Mouse (Mus musculus) activated CD4-positive, CD25-positive, alpha-beta regulatory T cell (primary cell): ENCODE results near the gene Olfr301. TPM values are rescaled to one million over a fixed set of nuclear protein-coding genes. Genes with fewer than 3 reads are reported as not detected.

Experiments
- polyA plus RNA-seq, 2 experiments: library from polyadenylated mRNA; unstranded; fragments of 100-300 nt; shearing (Covaris generic); gene quantifications; one replicate each; pipeline ENCODE4 v1.2.1; 2017

Olfr301 gene
- not detected for polyA plus RNA-seq

GRCm38 (mm10) chr7:86403546-86403945 is at the start of gene Olfr301:
Gene Olfr301 (plus strand): TSS chr7:86403846.

GRCm38 (mm10) chr7:86366828-86367227 is 36.8 kb upstream of the Olfr301 start, which contains the start of gene Olfr305:
Gene Olfr305 (minus strand): TSS chr7:86366928.

GRCm38 (mm10) chr7:86386558-86386957 is 17.1 kb upstream of the Olfr301 start, which contains the start of gene Olfr304:
Gene Olfr304 (minus strand): TSS chr7:86386658.

GRCm38 (mm10) chr7:86397689-86398088 is 6.0 kb upstream of the Olfr301 start, which contains the start of gene Olfr303:
Gene Olfr303 (minus strand): TSS chr7:86397789.

GRCm38 (mm10) chr7:86459621-86460020 is 56.0 kb downstream of the Olfr301 start, which contains the start of gene Olfr299:
Gene Olfr299 (plus strand): TSS chr7:86459921.

Other genes with a start within 250 kb of the Olfr301 start
- not detected for gene Vmn2r75, start 232.1 kb upstream of the Olfr301 start, polyA plus RNA-seq
- gene Vmn2r76, start 157.5 kb upstream of the Olfr301 start, polyA plus RNA-seq = under 1 TPM; 0.04 to 0.05 TPM
- gene Olfr310, start 126.7 kb upstream of the Olfr301 start, polyA plus RNA-seq = under 1 TPM in 1 of 2 experiments, not detected in 1; 0.16 TPM
- gene Olfr309, start 90.1 kb upstream of the Olfr301 start, polyA plus RNA-seq = not detected
- under 1 TPM in 1 of 2 experiments, not detected in 1; 0.06 TPM for gene Olfr308, start 78.2 kb upstream of the Olfr301 start, polyA plus RNA-seq
- gene Olfr307, start 66.3 kb upstream of the Olfr301 start, polyA plus RNA-seq = under 1 TPM; 0.06 to 0.07 TPM
- gene Olfr305, start 36.9 kb upstream of the Olfr301 start, polyA plus RNA-seq = not detected
- gene Olfr304, start 17.2 kb upstream of the Olfr301 start, polyA plus RNA-seq = not detected
- gene Olfr303, start 6.1 kb upstream of the Olfr301 start, polyA plus RNA-seq = not detected
- gene Olfr299, start 56.1 kb downstream of the Olfr301 start, polyA plus RNA-seq = not detected
- gene Olfr298, start 88.6 kb downstream of the Olfr301 start, polyA plus RNA-seq = not detected
- gene Olfr297, start 116.1 kb downstream of the Olfr301 start, polyA plus RNA-seq = not detected
- gene Olfr295, start 180.0 kb downstream of the Olfr301 start, polyA plus RNA-seq = under 1 TPM in 1 of 2 experiments, not detected in 1; 0.04 TPM
- gene Olfr294, start 212.8 kb downstream of the Olfr301 start, polyA plus RNA-seq = not detected
- under 1 TPM in 1 of 2 experiments, not detected in 1; 0.16 TPM for gene Olfr293, start 245.2 kb downstream of the Olfr301 start, polyA plus RNA-seq